Mouse (Mus musculus): ENCODE data around the gene Ermp1.

Gene Ermp1

GRCm38 (mm10) chr19:29647651-29648549, at the start of gene Ermp1:
Gene Ermp1 (minus strand): TSS chr19:29648415.
- peak; percentile 95 for DNase-seq

GRCm38 (mm10) chr19:29697245-29697874, 49.1 kb upstream of the Ermp1 start, which contains the start of gene Mlana:
Gene Mlana (plus strand): TSS chr19:29697824.
- no peak for DNase-seq

- no peak for DNase-seq
Measured at GRCm38 (mm10) chr19:29696840-29697239, 48.6 kb upstream of the Ermp1 start.

- no peak for DNase-seq
Measured at GRCm38 (mm10) chr19:29696309-29696708, 48.1 kb upstream of the Ermp1 start.

- no peak for DNase-seq
Measured at GRCm38 (mm10) chr19:29695071-29695470, 46.9 kb upstream of the Ermp1 start.

- peak; percentile 72 for DNase-seq
Measured at GRCm38 (mm10) chr19:29683844-29684540, 35.8 kb upstream of the Ermp1 start.

GRCm38 (mm10) chr19:29680182-29681152, 32.3 kb upstream of the Ermp1 start:
- DNase-seq: no peak

- DNase-seq: no peak
Measured at GRCm38 (mm10) chr19:29678181-29678778, 30.1 kb upstream of the Ermp1 start.

GRCm38 (mm10) chr19:29676479-29677193, 28.4 kb upstream of the Ermp1 start:
- no peak for DNase-seq

GRCm38 (mm10) chr19:29675562-29676078, 27.4 kb upstream of the Ermp1 start:
- DNase-seq: no peak

GRCm38 (mm10) chr19:29674946-29675345, 26.7 kb upstream of the Ermp1 start:
- no peak for DNase-seq

- DNase-seq: no peak
Measured at GRCm38 (mm10) chr19:29672660-29673059, 24.4 kb upstream of the Ermp1 start.

GRCm38 (mm10) chr19:29671160-29671559, 22.9 kb upstream of the Ermp1 start:
- DNase-seq: no peak

- DNase-seq: no peak
Measured at GRCm38 (mm10) chr19:29670247-29670646, 22.0 kb upstream of the Ermp1 start.

GRCm38 (mm10) chr19:29668135-29668534, 19.9 kb upstream of the Ermp1 start:
- DNase-seq: no peak

GRCm38 (mm10) chr19:29666965-29667594, 18.9 kb upstream of the Ermp1 start:
- no peak for DNase-seq

- no peak for DNase-seq
Measured at GRCm38 (mm10) chr19:29666164-29666563, 17.9 kb upstream of the Ermp1 start.

- no peak for DNase-seq
Measured at GRCm38 (mm10) chr19:29664934-29665333, 16.7 kb upstream of the Ermp1 start.

- no peak for DNase-seq
Measured at GRCm38 (mm10) chr19:29663780-29664179, 15.6 kb upstream of the Ermp1 start.

GRCm38 (mm10) chr19:29661974-29662580, 13.9 kb upstream of the Ermp1 start:
- no peak for DNase-seq
